Mouse (Mus musculus): ENCODE data around the gene Ttc7b. TPM values are rescaled to one million over a fixed set of nuclear protein-coding genes. Genes with fewer than 3 reads are reported as not detected.

The Ttc7b gene
- polyA plus RNA-seq, 1 experiment from 2014 or later = 6.6 TPM

GRCm38 (mm10) chr12:100255441-100255949, 265.1 kb downstream of the Ttc7b start:
- 82% methylated on average over 2 of the region's 2 CpGs for WGBS
- H3K4me2 ChIP-seq (replicated peaks; ENCODE audit: low read depth, low read length) = no peak overlapping the region
- no peak overlapping the region for H3K9ac ChIP-seq (replicated peaks; ENCODE audit: low read depth)
- no peaks in the 10 kb centered on the region for H3K36me3 ChIP-seq (ENCODE audit: insufficient read depth, low read length)
- H3K9me3 ChIP-seq (ENCODE audit: low read length) = no peaks in the 10 kb centered on the region
- H3K27ac ChIP-seq (ENCODE audit: low read length) = no peak overlapping the region
- TF ChIP-seq EP300 (IDR thresholded peaks at IDR 0.05) (no peak), CTCF (IDR thresholded peaks at IDR 0.05) (no peak)
- DNase-seq (ENCODE audit: low spot score) (no peak), ATAC-seq (no peak)
- no peak overlapping the region for H3K4me3 ChIP-seq (ENCODE audit: low read depth, low read length)
- no peaks in the 10 kb centered on the region for H3K27me3 ChIP-seq (replicated peaks; ENCODE audit: insufficient read depth, low read length)
- no peaks in the 10 kb centered on the region for H3K4me1 ChIP-seq (ENCODE audit: insufficient read depth, low read depth, low read length)

GRCm38 (mm10) chr12:100254471-100254870, 266.2 kb downstream of the Ttc7b start:
- Histone ChIP-seq H3K36me3 (ENCODE audit: insufficient read depth, low read length) (no peaks in the 10 kb centered on the region), H3K27ac (ENCODE audit: low read length) (no peak overlapping the region), H3K4me3 (ENCODE audit: low read depth, low read length) (no peak overlapping the region), H3K9me3 (ENCODE audit: low read length) (no peaks in the 10 kb centered on the region), H3K27me3 (replicated peaks; ENCODE audit: insufficient read depth, low read length) (no peaks in the 10 kb centered on the region), H3K9ac (replicated peaks; ENCODE audit: low read depth) (no peak overlapping the region), H3K4me2 (replicated peaks; ENCODE audit: low read depth, low read length) (no peak overlapping the region), H3K4me1 (ENCODE audit: insufficient read depth, low read depth, low read length) (no peaks in the 10 kb centered on the region)
- 86% methylated on average over 4 of the region's 4 CpGs for WGBS
- ATAC-seq (no peak), DNase-seq (ENCODE audit: low spot score) (no peak)
- TF ChIP-seq CTCF (IDR thresholded peaks at IDR 0.05) = no peak
- TF ChIP-seq EP300 (IDR thresholded peaks at IDR 0.05) = no peak

Other genes starting within 250 kb of the Ttc7b start
- 2.3 and 2.7 TPM in 2 replicates for gene Rps6ka5, start 206.2 kb upstream of the Ttc7b start, polyA plus RNA-seq (2015; fragmentation: Nextera tagmentation; extraction: Ambion mirVana)